Mouse (Mus musculus): Measurements from ENCODE around the gene Itga5. TPM values are rescaled to one million over a fixed set of nuclear protein-coding genes. Genes with fewer than 3 reads are reported as not detected.
A peak's percentile ranks its signal among the peaks of the same experiment; 100 is the strongest.
"Not testable (repeated sequence)": the region's sequence is repeated elsewhere in the genome, so short reads cannot be mapped to it uniquely, and the experiment has no call there.

The Itga5 gene
- polyA plus RNA-seq (2014; fragmentation: Nextera tagmentation; extraction: Ambion mirVana): 28.6 and 31.7 TPM in 2 replicates

DNA sequence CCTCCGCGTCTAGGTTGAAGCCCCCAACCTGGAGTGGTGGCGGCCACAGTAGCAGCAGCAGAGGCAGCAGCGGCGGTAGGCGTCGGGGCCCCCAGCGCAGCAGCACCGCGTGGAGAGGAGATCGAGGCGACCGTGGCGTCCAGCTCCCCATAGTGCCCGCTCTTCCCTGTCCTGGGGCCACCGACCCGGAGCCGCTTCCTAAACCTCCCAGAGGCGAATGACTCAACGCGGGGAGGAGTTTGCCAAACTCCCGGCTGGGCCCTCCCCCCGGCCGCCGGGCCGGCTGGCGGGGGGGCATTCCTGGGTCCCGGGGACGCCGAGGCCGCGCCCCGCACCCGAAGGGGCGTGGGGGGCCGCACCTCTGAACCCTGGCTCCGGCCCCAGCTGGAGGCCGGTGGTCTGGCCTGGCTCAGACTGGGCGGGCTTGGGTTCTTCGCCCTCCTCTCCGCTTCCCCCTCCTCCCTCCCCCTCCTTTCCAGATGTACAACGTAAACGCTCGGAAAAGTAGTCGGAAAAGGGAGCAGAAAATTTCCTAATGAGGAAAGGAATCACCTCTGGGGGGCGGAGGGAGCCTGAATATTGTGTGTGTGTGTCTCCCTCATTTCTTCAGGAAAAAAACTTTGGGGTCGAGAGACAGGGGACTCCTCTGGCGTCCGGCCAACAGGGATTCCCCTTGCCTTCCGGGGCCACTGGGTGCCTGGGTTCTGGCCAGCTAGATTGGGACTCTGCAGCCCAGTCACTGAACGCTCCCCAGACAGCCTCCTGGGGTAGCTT lies at the start of gene Itga5:
Gene Itga5 (minus strand): TSS at position 388 of the 774 bp plus-strand sequence.
- H3K4me2 ChIP-seq (ENCODE audit: low read depth, severe bottlenecking): peak within 1 kb of the TSS; percentile 62
- no peaks in the 10 kb centered on the region for H3K27me3 ChIP-seq (ENCODE audit: control insufficient read depth, insufficient read depth, low read length)
- peak within 1 kb of the TSS; percentile 71 for H3K27ac ChIP-seq (replicated peaks; ENCODE audit: low read depth, low read length)
- peak; percentile 65 for ATAC-seq (ENCODE audit: insufficient number of reproducible peaks, low FRiP score, low TSS enrichment, low read depth)
- peak within 1 kb of the TSS; percentile 82 for H3K4me3 ChIP-seq (ENCODE audit: low read depth, low read length)
- no peaks in the 10 kb centered on the region for H3K36me3 ChIP-seq (ENCODE audit: control insufficient read depth, insufficient read depth, low read length)
- peak within 1 kb of the TSS; percentile 92 for H3K9ac ChIP-seq (ENCODE audit: low read length)
- DNase-seq (ENCODE audit: low spot score): peak; percentile 75
- under 1% methylated on average over 43 of the region's 51 CpGs for WGBS
- H3K4me1 ChIP-seq (ENCODE audit: control insufficient read depth, insufficient read depth, low read length): peaks cover 10% of the 10 kb centered on the region
- H3K9me3 ChIP-seq (ENCODE audit: control insufficient read depth, low read length): no peaks in the 10 kb centered on the region

- not testable (repeated sequence) for H3K27me3 ChIP-seq (ENCODE audit: control insufficient read depth, insufficient read depth, low read length); H3K4me1 ChIP-seq (ENCODE audit: control insufficient read depth, insufficient read depth, low read length); ATAC-seq (ENCODE audit: insufficient number of reproducible peaks, low FRiP score, low TSS enrichment, low read depth); H3K9ac ChIP-seq (ENCODE audit: low read length); H3K4me2 ChIP-seq (ENCODE audit: low read depth, severe bottlenecking); H3K36me3 ChIP-seq (ENCODE audit: control insufficient read depth, insufficient read depth, low read length); H3K4me3 ChIP-seq (ENCODE audit: low read depth, low read length); H3K9me3 ChIP-seq (ENCODE audit: control insufficient read depth, low read length); DNase-seq (ENCODE audit: low spot score); H3K27ac ChIP-seq (replicated peaks; ENCODE audit: low read depth, low read length)
- WGBS: 85% methylated on average over 2 of the region's 3 CpGs
Observed at GRCm38 (mm10) chr15:103405586-103405985, 39.0 kb upstream of the Itga5 start.

- Histone ChIP-seq H3K9ac (ENCODE audit: low read length) (no peak overlapping the region), H3K9me3 (ENCODE audit: control insufficient read depth, low read length) (no peaks in the 10 kb centered on the region), H3K4me1 (ENCODE audit: control insufficient read depth, insufficient read depth, low read length) (no peaks in the 10 kb centered on the region), H3K27ac (replicated peaks; ENCODE audit: low read depth, low read length) (no peak overlapping the region), H3K36me3 (ENCODE audit: control insufficient read depth, insufficient read depth, low read length) (no peaks in the 10 kb centered on the region), H3K4me2 (ENCODE audit: low read depth, severe bottlenecking) (no peak overlapping the region), H3K27me3 (ENCODE audit: control insufficient read depth, insufficient read depth, low read length) (no peaks in the 10 kb centered on the region), H3K4me3 (ENCODE audit: low read depth, low read length) (no peak overlapping the region)
- no peak for DNase-seq (ENCODE audit: low spot score)
- 92% methylated on average over 5 of the region's 5 CpGs for WGBS
- no peak for ATAC-seq (ENCODE audit: insufficient number of reproducible peaks, low FRiP score, low TSS enrichment, low read depth)
Observed at GRCm38 (mm10) chr15:103401361-103401760, 34.8 kb upstream of the Itga5 start.

GRCm38 (mm10) chr15:103393577-103393976 lies 27.0 kb upstream of the Itga5 start:
- ATAC-seq (ENCODE audit: insufficient number of reproducible peaks, low FRiP score, low TSS enrichment, low read depth) (no peak), DNase-seq (ENCODE audit: low spot score) (no peak)
- Histone ChIP-seq H3K9me3 (ENCODE audit: control insufficient read depth, low read length) (no peaks in the 10 kb centered on the region), H3K27me3 (ENCODE audit: control insufficient read depth, insufficient read depth, low read length) (no peaks in the 10 kb centered on the region), H3K4me3 (ENCODE audit: low read depth, low read length) (no peak overlapping the region), H3K4me2 (ENCODE audit: low read depth, severe bottlenecking) (no peak overlapping the region), H3K4me1 (ENCODE audit: control insufficient read depth, insufficient read depth, low read length) (no peaks in the 10 kb centered on the region), H3K9ac (ENCODE audit: low read length) (no peak overlapping the region), H3K36me3 (ENCODE audit: control insufficient read depth, insufficient read depth, low read length) (no peaks in the 10 kb centered on the region), H3K27ac (replicated peaks; ENCODE audit: low read depth, low read length) (no peak overlapping the region)

- Histone ChIP-seq H3K36me3 (ENCODE audit: control insufficient read depth, insufficient read depth, low read length) (no peaks in the 10 kb centered on the region), H3K9ac (ENCODE audit: low read length) (no peak overlapping the region), H3K4me3 (ENCODE audit: low read depth, low read length) (no peak overlapping the region), H3K27me3 (ENCODE audit: control insufficient read depth, insufficient read depth, low read length) (no peaks in the 10 kb centered on the region), H3K27ac (replicated peaks; ENCODE audit: low read depth, low read length) (no peak overlapping the region), H3K9me3 (ENCODE audit: control insufficient read depth, low read length) (no peaks in the 10 kb centered on the region), H3K4me2 (ENCODE audit: low read depth, severe bottlenecking) (no peak overlapping the region), H3K4me1 (ENCODE audit: control insufficient read depth, insufficient read depth, low read length) (no peaks in the 10 kb centered on the region)
- DNase-seq (ENCODE audit: low spot score) (no peak), ATAC-seq (ENCODE audit: insufficient number of reproducible peaks, low FRiP score, low TSS enrichment, low read depth) (no peak)
- 59% methylated on average over 4 of the region's 4 CpGs for WGBS
Observed at GRCm38 (mm10) chr15:103388556-103389145, 22.1 kb upstream of the Itga5 start.

DNA sequence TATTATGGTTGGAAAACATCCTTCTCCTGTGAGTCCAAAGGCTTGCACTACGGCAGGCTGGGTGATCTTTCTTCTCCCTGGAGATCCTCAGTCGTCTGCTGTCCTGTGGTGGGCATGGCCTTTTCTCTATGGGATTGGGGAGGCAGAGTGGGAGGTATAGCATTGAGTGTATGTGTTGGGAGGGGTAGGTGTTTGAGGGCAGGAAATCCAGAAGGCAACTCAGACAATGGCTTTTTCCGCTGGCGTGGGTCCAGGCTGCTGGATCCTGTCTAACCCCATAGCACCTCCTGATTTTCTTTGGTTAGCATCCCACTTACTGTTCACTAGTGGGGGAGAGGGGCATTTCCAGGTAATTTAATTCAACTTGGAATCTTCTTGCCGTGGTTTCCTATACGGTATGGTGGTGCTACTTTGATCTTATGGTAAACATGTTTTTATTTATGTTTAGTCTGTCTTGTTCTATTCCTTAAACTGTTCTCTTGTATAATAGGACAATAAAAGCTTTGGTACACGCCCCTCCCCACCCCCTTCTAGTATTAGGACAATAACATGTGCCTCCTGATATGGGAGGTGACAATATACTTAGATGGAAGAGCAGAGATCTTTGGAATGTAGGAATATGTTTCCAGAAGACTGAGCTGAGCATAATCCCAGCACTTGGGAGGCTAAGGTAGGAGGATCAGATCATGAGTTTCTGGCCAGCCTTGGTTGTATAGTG lies 17.4 kb upstream of the Itga5 start:
- Histone ChIP-seq H3K27me3 (ENCODE audit: control insufficient read depth, insufficient read depth, low read length) (no peaks in the 10 kb centered on the region), H3K4me1 (ENCODE audit: control insufficient read depth, insufficient read depth, low read length) (peaks cover 3% of the 10 kb centered on the region), H3K27ac (replicated peaks; ENCODE audit: low read depth, low read length) (no peak overlapping the region), H3K4me2 (ENCODE audit: low read depth, severe bottlenecking) (no peak overlapping the region), H3K9ac (ENCODE audit: low read length) (no peak overlapping the region), H3K4me3 (ENCODE audit: low read depth, low read length) (no peak overlapping the region), H3K36me3 (ENCODE audit: control insufficient read depth, insufficient read depth, low read length) (no peaks in the 10 kb centered on the region), H3K9me3 (ENCODE audit: control insufficient read depth, low read length) (no peaks in the 10 kb centered on the region)
- WGBS: 75% methylated on average over 7 of the region's 7 CpGs
- DNase-seq (ENCODE audit: low spot score) (no peak), ATAC-seq (ENCODE audit: insufficient number of reproducible peaks, low FRiP score, low TSS enrichment, low read depth) (no peak)

DNA sequence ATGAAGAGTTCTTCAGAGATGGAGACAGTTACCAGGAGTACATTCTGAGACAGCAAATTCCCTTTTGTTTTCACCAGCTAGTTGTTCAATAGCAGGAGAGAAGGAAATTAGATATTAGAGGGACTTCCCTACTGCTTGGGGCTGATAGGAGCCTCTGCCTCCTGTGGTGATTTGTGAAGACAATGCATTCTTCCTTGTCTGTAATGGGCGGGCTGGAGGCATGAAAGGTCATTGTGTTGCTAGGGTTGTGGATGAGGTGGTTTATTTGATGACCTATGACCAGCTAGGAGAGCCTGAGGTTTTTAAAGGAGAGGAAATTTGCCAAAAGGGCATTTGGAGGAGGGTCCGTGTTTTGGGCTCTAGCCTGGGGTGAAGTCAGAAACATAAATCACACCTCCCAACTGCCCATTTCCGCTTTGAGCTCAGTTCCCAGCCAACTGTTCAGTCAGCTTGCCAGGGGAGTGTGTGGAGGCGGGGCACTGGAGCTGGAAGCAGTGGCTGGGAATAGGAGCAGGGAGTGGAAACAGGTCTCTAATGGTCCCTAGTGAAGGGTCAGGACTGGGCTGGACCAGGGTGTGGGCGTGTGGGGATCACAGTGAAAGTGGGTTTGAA lies 16.3 kb upstream of the Itga5 start:
- Histone ChIP-seq H3K27me3 (ENCODE audit: control insufficient read depth, insufficient read depth, low read length) (no peaks in the 10 kb centered on the region), H3K4me1 (ENCODE audit: control insufficient read depth, insufficient read depth, low read length) (peaks cover 8% of the 10 kb centered on the region), H3K36me3 (ENCODE audit: control insufficient read depth, insufficient read depth, low read length) (no peaks in the 10 kb centered on the region), H3K4me2 (ENCODE audit: low read depth, severe bottlenecking) (no peak overlapping the region), H3K4me3 (ENCODE audit: low read depth, low read length) (no peak overlapping the region), H3K9ac (ENCODE audit: low read length) (no peak overlapping the region), H3K9me3 (ENCODE audit: control insufficient read depth, low read length) (no peaks in the 10 kb centered on the region), H3K27ac (replicated peaks; ENCODE audit: low read depth, low read length) (no peak overlapping the region)
- ATAC-seq (ENCODE audit: insufficient number of reproducible peaks, low FRiP score, low TSS enrichment, low read depth) (no peak; the same call in 1 of the 2 replicates), DNase-seq (ENCODE audit: low spot score) (peak; percentile 47)
- 25% methylated on average over 5 of the region's 5 CpGs for WGBS

DNA sequence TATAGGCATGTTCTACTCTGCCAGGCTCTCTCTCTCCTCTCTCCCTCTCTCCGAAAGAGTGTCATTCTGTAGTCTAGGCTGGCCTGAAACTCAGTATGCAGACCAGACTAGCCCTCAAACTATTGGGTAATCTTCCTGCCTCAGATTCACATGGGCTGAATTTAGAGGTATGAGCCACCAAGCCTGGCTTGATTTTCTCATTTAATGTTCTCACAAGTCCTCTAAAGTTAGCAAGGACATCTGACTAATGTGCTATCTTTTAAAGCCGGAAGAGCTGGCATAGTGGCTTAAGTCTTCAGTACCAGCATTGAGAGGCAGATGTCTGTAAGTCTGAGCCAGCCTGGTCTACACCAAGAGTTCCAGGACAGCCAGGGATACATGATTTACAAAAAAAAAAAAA lies 15.5 kb upstream of the Itga5 start:
- no peaks in the 10 kb centered on the region for H3K9me3 ChIP-seq (ENCODE audit: control insufficient read depth, low read length)
- DNase-seq (ENCODE audit: low spot score) (no peak), ATAC-seq (ENCODE audit: insufficient number of reproducible peaks, low FRiP score, low TSS enrichment, low read depth) (no peak)
- no peaks in the 10 kb centered on the region for H3K27me3 ChIP-seq (ENCODE audit: control insufficient read depth, insufficient read depth, low read length)
- no peaks in the 10 kb centered on the region for H3K36me3 ChIP-seq (ENCODE audit: control insufficient read depth, insufficient read depth, low read length)
- peaks cover 8% of the 10 kb centered on the region for H3K4me1 ChIP-seq (ENCODE audit: control insufficient read depth, insufficient read depth, low read length)
- no peak overlapping the region for H3K4me3 ChIP-seq (ENCODE audit: low read depth, low read length)
- no peak overlapping the region for H3K9ac ChIP-seq (ENCODE audit: low read length)
- 96% methylated on average over 2 of the region's 2 CpGs for WGBS
- H3K4me2 ChIP-seq (ENCODE audit: low read depth, severe bottlenecking): no peak overlapping the region
- no peak overlapping the region for H3K27ac ChIP-seq (replicated peaks; ENCODE audit: low read depth, low read length)

All from limb, embryonic 11.5 days (tissue).